Mouse (Mus musculus) myocyte (in vitro differentiated cells): Measurements from ENCODE around the gene Khdc4.
A peak's percentile ranks its signal among the peaks of the same experiment; 100 is the strongest.

ENCODE experiments used
- POLR2A ChIP-seq: IDR thresholded peaks from one replicate; pipeline ENCODE4 v1.6.1; 2011; ENCODE audit warnings: low read depth, mild to moderate bottlenecking, control low read depth, moderate library complexity; ENCODE audit not compliant: insufficient read length
- USF1 ChIP-seq: IDR thresholded peaks from one replicate; pipeline ENCODE4 v1.6.1; 2011; ENCODE audit warnings: low read depth, mild to moderate bottlenecking, control low read depth, moderate library complexity

- TF ChIP-seq POLR2A (peak; percentile 71), USF1 (no peak)
Measured at GRCm38 (mm10) chr3:88716399-88717197, 31.0 kb downstream of the Khdc4 start, which contains the start of gene Rit1.
